Mouse (Mus musculus): ENCODE results near the gene Socs3. TPM values are rescaled to one million over a fixed set of nuclear protein-coding genes. Genes with fewer than 3 reads are reported as not detected.

Gene Socs3
- polyA plus RNA-seq, 1 experiment from 2014 or later: 8.4 TPM

DNA sequence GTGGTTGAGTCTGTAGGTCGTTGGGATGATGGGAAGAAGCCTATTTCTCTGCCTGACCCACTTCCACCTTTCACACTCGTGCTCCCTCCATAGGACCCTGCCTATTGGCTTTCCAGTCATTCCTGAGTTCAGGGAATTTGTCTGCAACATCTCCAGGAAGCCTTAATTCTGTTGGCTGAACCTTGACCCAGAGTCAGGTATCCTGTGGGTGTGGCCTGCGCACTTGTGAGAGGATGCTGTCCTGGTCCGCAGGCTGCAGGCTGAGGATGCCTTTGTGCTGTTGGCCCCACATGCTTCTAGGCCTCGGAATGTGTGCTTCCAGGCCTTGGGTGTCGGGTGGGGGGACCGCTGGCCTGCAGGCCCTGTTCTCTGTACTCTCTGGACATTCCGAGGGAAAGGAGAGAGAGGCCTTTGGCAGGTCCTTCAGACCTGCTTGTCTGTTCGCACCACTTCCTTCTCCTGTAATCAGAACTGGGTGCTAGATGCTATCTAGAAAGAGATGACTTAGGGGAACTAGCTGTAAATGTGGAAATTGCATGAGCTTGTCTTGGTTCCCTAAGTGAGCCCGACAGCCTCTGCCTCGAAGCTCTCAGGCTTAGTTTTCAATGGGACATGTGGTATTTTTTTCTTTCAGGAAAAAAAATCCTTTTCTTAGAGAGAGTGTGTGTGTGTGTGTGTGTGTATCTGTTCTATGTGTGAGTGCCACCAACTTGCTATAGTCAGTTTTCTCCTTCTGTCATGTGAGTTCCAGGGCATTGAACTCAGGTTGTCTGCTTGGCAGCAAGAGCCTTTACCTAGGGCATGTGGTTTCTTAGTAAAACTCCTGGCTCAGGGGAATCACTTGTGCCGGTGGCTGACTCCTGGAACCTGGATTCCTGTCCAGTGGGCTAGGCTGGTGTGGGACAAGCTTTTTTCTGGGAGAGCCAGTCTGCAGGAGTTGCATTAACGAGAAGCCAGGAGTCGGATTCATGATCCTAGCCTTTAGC is 23.6 kb upstream of the Socs3 start:
- DNase-seq (ENCODE audit: low spot score) (no peak), ATAC-seq (replicated peaks; ENCODE audit: insufficient number of reproducible peaks, low FRiP score, low TSS enrichment, low read depth) (no peak)
- H3K27ac ChIP-seq (replicated peaks; ENCODE audit: low read depth, low read length): no peak overlapping the region
- no peak overlapping the region for H3K4me2 ChIP-seq (ENCODE audit: low read depth, low read length)
- no peak overlapping the region for H3K4me3 ChIP-seq (ENCODE audit: low read depth, low read length)
- H3K9me3 ChIP-seq (replicated peaks; ENCODE audit: control insufficient read depth, low read length): no peaks in the 10 kb centered on the region
- no peaks in the 10 kb centered on the region for H3K36me3 ChIP-seq (replicated peaks; ENCODE audit: control insufficient read depth, insufficient read depth, low read depth, low read length)
- 70% methylated on average over 14 of the region's 14 CpGs for WGBS
- H3K4me1 ChIP-seq (ENCODE audit: control insufficient read depth, insufficient read depth, low read length): no peaks in the 10 kb centered on the region
- H3K9ac ChIP-seq (replicated peaks; ENCODE audit: low read length): no peak overlapping the region
- no peaks in the 10 kb centered on the region for H3K27me3 ChIP-seq (ENCODE audit: control insufficient read depth, insufficient read depth, low read length)

DNA sequence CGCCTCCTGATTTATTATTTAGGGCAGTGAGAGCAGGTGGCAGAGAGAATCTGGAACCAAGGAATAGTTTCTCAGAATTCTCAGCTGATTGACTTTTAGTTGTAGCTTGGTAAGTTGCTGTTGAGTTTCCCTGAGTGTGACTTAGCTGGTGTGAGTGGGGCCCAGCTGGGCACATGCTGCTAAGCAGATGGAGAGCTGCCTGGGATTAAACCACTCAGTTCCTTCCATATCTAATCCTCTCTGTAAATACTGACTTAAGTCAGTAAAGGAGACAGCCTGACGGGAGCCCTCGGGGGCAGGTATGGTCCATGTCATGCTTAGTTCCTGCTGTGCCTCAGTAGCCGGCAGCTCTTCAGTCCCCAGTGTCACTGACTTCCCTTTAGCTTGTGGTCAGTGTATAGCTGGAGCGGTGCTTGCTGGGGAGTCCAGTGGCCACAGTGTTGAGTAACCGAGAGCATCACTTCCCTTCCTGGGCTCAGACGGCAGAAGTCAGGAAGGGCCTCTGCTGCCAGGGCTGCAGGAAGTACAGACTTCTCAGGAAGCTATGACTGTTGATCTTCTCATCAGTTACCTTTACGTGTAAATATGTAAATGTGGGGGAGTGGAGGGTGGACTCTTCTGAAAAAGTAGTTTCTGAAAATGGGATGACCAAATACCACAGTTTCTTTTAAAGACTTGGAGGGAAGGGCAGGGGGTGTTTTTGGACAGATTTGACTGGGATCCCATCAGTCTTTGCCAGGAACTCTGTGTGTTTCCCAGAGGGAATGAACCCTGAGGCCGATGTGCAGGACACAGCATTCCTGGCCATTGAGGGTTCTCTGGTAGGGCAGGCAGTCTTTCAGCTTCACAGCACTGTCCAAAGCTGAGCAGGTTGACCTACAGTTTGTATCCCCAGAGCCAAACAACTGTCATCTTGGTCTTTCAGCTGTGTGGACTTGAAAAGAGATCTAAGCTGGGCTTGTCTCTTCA is 21.9 kb upstream of the Socs3 start:
- Histone ChIP-seq H3K4me2 (ENCODE audit: low read depth, low read length) (no peak overlapping the region), H3K9ac (replicated peaks; ENCODE audit: low read length) (no peak overlapping the region), H3K4me1 (ENCODE audit: control insufficient read depth, insufficient read depth, low read length) (no peaks in the 10 kb centered on the region), H3K27me3 (ENCODE audit: control insufficient read depth, insufficient read depth, low read length) (no peaks in the 10 kb centered on the region), H3K36me3 (replicated peaks; ENCODE audit: control insufficient read depth, insufficient read depth, low read depth, low read length) (no peaks in the 10 kb centered on the region), H3K4me3 (ENCODE audit: low read depth, low read length) (no peak overlapping the region), H3K9me3 (replicated peaks; ENCODE audit: control insufficient read depth, low read length) (no peaks in the 10 kb centered on the region), H3K27ac (replicated peaks; ENCODE audit: low read depth, low read length) (no peak overlapping the region)
- no peak for ATAC-seq (replicated peaks; ENCODE audit: insufficient number of reproducible peaks, low FRiP score, low TSS enrichment, low read depth)
- DNase-seq (ENCODE audit: low spot score): no peak
- 57% methylated on average over 9 of the region's 9 CpGs for WGBS

DNA sequence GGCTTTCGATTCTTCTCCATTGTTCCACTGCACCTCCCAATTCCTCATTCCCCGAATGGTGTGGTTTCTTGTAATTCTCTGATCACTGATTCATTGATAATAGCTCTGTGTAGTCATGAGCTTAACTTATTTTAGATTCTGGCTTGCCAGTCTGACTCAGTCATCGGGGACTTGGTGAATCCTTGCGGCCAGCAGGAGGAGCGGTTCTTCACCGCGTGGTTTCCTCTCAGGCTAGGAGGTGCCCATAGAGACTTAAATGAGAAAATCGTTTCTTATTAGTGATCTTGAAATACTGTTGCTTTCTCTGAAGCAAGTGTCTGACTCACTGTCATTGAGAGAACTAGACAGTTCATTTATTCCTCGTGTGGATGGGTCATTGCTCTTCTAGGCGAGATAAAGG is 20.1 kb upstream of the Socs3 start:
- Histone ChIP-seq H3K4me2 (ENCODE audit: low read depth, low read length) (no peak overlapping the region), H3K27me3 (ENCODE audit: control insufficient read depth, insufficient read depth, low read length) (no peaks in the 10 kb centered on the region), H3K9me3 (replicated peaks; ENCODE audit: control insufficient read depth, low read length) (no peaks in the 10 kb centered on the region), H3K9ac (replicated peaks; ENCODE audit: low read length) (no peak overlapping the region), H3K4me1 (ENCODE audit: control insufficient read depth, insufficient read depth, low read length) (peaks cover 4% of the 10 kb centered on the region; the same call in 1 of the 2 replicates), H3K27ac (replicated peaks; ENCODE audit: low read depth, low read length) (no peak overlapping the region), H3K36me3 (replicated peaks; ENCODE audit: control insufficient read depth, insufficient read depth, low read depth, low read length) (no peaks in the 10 kb centered on the region), H3K4me3 (ENCODE audit: low read depth, low read length) (no peak overlapping the region)
- no peak for DNase-seq (ENCODE audit: low spot score)
- ATAC-seq (replicated peaks; ENCODE audit: insufficient number of reproducible peaks, low FRiP score, low TSS enrichment, low read depth): no peak
- WGBS: 66% methylated on average over 10 of the region's 10 CpGs

DNA sequence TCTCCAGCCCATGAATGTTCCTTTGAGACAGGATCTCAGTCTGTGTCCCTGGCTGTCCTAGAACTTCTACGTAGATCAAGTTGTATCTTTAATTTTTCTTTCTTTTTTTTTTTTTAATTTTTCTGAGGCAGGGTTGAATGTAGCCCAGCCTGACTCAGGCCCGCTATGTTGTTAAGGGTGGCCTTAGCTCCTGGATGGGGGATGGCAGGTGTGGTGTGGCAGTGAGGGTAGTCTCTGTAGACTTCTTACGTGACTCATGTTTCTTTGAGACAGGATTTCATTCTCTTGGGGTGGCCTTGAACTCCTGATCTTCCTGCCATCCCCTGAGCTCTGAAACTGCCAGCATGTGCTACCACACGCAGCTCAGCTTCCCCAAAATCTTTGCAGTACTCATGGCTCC is 19.4 kb upstream of the Socs3 start:
- Histone ChIP-seq H3K4me1 (ENCODE audit: control insufficient read depth, insufficient read depth, low read length) (peaks cover 4% of the 10 kb centered on the region; the same call in 1 of the 2 replicates), H3K9me3 (replicated peaks; ENCODE audit: control insufficient read depth, low read length) (no peaks in the 10 kb centered on the region), H3K27ac (replicated peaks; ENCODE audit: low read depth, low read length) (no peak overlapping the region), H3K36me3 (replicated peaks; ENCODE audit: control insufficient read depth, insufficient read depth, low read depth, low read length) (no peaks in the 10 kb centered on the region), H3K4me3 (ENCODE audit: low read depth, low read length) (no peak overlapping the region), H3K4me2 (ENCODE audit: low read depth, low read length) (no peak overlapping the region), H3K27me3 (ENCODE audit: control insufficient read depth, insufficient read depth, low read length) (no peaks in the 10 kb centered on the region), H3K9ac (replicated peaks; ENCODE audit: low read length) (no peak overlapping the region)
- WGBS: 87% methylated on average over 4 of the region's 4 CpGs
- no peak for DNase-seq (ENCODE audit: low spot score)
- no peak for ATAC-seq (replicated peaks; ENCODE audit: insufficient number of reproducible peaks, low FRiP score, low TSS enrichment, low read depth)

DNA sequence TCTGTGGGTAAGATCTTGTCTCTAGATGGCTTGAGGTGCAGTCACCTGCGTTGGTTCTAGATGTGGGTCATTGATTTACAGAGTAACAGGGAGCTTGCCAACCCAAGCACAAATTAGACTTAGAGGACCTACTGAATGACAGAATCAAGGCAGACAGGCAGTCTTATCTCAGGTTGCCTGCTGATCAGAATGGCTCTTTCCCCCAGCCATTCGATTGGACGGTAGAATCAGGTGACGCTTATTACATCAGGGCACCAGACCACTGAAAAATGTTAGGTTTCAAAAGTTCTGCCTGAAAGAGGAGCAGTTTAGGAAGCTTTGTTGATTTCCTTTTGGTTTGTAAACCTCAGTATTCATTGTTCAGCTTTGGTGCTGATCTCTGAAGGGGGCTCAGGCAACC is 18.1 kb upstream of the Socs3 start:
- DNase-seq (ENCODE audit: low spot score): no peak
- 66% methylated on average over 4 of the region's 4 CpGs for WGBS
- no peak for ATAC-seq (replicated peaks; ENCODE audit: insufficient number of reproducible peaks, low FRiP score, low TSS enrichment, low read depth)
- Histone ChIP-seq H3K36me3 (replicated peaks; ENCODE audit: control insufficient read depth, insufficient read depth, low read depth, low read length) (no peaks in the 10 kb centered on the region), H3K9me3 (replicated peaks; ENCODE audit: control insufficient read depth, low read length) (no peaks in the 10 kb centered on the region), H3K4me3 (ENCODE audit: low read depth, low read length) (peak overlapping the region; percentile 100; the same call in 1 of the 2 replicates), H3K27ac (replicated peaks; ENCODE audit: low read depth, low read length) (no peak overlapping the region), H3K4me1 (ENCODE audit: control insufficient read depth, insufficient read depth, low read length) (peaks cover 4% of the 10 kb centered on the region; the same call in 1 of the 2 replicates), H3K4me2 (ENCODE audit: low read depth, low read length) (peak overlapping the region; percentile 52), H3K27me3 (ENCODE audit: control insufficient read depth, insufficient read depth, low read length) (no peaks in the 10 kb centered on the region), H3K9ac (replicated peaks; ENCODE audit: low read length) (peak overlapping the region; percentile 95)

DNA sequence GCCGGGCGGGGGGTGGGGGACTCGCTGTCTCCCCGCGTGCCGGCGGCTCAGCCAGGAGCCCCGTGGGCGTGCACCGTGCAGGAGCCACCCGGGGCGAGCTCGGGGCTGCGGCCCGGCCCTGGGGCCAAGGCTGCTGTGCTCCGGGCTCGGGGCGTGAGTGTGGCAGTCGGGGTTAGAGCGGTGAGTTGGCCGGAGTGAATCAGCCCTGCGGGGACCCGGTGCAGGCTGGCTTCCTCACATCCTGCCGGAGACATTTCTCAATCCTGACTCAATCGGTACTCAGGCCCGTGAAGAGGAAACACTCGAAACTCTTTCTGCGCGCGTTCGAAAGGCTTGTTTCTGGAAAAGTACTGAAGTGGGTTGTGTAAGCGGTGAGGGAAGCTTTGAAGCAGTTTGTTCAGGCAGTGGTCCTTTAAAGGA is 17.2 kb upstream of the Socs3 start:
- Histone ChIP-seq H3K4me2 (ENCODE audit: low read depth, low read length) (peak overlapping the region; percentile 52), H3K36me3 (replicated peaks; ENCODE audit: control insufficient read depth, insufficient read depth, low read depth, low read length) (no peaks in the 10 kb centered on the region), H3K9ac (replicated peaks; ENCODE audit: low read length) (peak overlapping the region; percentile 95), H3K27me3 (ENCODE audit: control insufficient read depth, insufficient read depth, low read length) (no peaks in the 10 kb centered on the region), H3K27ac (replicated peaks; ENCODE audit: low read depth, low read length) (no peak overlapping the region), H3K4me3 (ENCODE audit: low read depth, low read length) (peak overlapping the region; percentile 100), H3K4me1 (ENCODE audit: control insufficient read depth, insufficient read depth, low read length) (peaks cover 4% of the 10 kb centered on the region; the same call in 1 of the 2 replicates), H3K9me3 (replicated peaks; ENCODE audit: control insufficient read depth, low read length) (no peaks in the 10 kb centered on the region)
- ATAC-seq (replicated peaks; ENCODE audit: insufficient number of reproducible peaks, low FRiP score, low TSS enrichment, low read depth) (peak; percentile 74), DNase-seq (ENCODE audit: low spot score) (no peak)
- under 1% methylated on average over 32 of the region's 32 CpGs for WGBS

DNA sequence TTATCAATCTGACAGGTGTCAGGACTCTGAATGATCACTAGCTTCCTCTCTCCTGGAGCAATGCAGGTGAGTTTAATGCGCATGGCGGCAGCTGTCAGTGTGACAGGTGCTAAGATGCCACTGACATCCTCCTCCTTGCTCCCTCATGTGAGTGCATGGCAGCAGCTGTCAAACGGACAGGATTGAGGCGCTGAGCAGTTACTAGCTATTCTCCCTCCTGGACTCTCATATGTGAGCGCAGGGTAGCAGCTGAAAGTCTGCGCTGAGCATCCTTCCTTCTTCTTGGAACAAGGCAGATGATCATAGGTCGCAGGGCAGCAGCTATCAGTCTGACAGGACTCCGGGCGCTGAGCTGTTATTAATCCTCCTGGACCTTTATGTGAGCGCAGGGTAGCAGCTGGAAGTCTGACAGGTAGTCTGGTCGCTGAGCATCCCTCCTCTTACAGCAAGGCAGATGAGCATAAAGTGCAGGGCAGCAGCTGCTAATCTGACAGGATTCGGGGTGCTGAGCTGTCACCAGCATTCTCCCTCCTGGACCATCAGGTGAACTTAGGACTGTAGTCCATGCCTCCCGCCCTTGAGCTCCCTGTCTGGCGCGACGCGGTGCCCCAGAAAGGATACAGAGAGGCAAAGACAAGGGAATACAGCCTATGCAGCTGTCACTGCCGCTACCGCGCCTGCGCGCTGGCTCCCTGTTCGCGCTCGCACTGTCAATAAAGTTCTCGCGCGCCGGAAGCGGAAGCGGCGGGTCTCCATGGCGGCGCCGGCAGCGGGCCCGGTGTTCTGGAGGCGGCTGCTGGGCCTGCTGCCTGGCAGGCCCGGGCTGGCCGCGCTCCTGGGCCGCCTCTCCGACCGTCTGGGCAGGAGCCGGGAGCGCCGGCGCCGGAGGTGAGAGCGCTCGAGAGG is 16.5 kb upstream of the Socs3 start, which contains the start of gene Pgs1:
TSS of gene Pgs1 (plus strand) at position 167 of the 906 bp plus-strand sequence.
- peaks cover 4% of the 10 kb centered on the region; the same call in 1 of the 2 replicates for H3K4me1 ChIP-seq (ENCODE audit: control insufficient read depth, insufficient read depth, low read length)
- H3K27me3 ChIP-seq (ENCODE audit: control insufficient read depth, insufficient read depth, low read length): no peaks in the 10 kb centered on the region
- H3K4me3 ChIP-seq (ENCODE audit: low read depth, low read length): peak within 1 kb of the TSS; percentile 100
- H3K27ac ChIP-seq (replicated peaks; ENCODE audit: low read depth, low read length): no peak within 1 kb of the TSS
- 6% methylated on average over 51 of the region's 51 CpGs for WGBS
- H3K9me3 ChIP-seq (replicated peaks; ENCODE audit: control insufficient read depth, low read length): no peaks in the 10 kb centered on the region
- H3K36me3 ChIP-seq (replicated peaks; ENCODE audit: control insufficient read depth, insufficient read depth, low read depth, low read length): no peaks in the 10 kb centered on the region
- ATAC-seq (replicated peaks; ENCODE audit: insufficient number of reproducible peaks, low FRiP score, low TSS enrichment, low read depth) (peak; percentile 69), DNase-seq (ENCODE audit: low spot score) (peak; percentile 93)
- peak within 1 kb of the TSS; percentile 87 for H3K4me2 ChIP-seq (ENCODE audit: low read depth, low read length)
- H3K9ac ChIP-seq (replicated peaks; ENCODE audit: low read length): peak within 1 kb of the TSS; percentile 95

All from embryonic facial prominence, embryonic 11.5 days (tissue).